Mouse (Mus musculus): Measurements from ENCODE around the gene B9d2. TPM values are rescaled to one million over a fixed set of nuclear protein-coding genes. Genes with fewer than 3 reads are reported as not detected.

Gene B9d2
- 26.8 and 30.9 TPM in 2 replicates for polyA plus RNA-seq (2015; fragmentation: Nextera tagmentation; extraction: Ambion mirVana)

- peak within 1 kb of the TSS; percentile 54 for H3K4me3 ChIP-seq
- H3K4me1 ChIP-seq = peaks cover 25% of the 10 kb centered on the region
- no peaks in the 10 kb centered on the region for H3K9me3 ChIP-seq
- H3K36me3 ChIP-seq = no peaks in the 10 kb centered on the region
- peak within 1 kb of the TSS; percentile 40 for H3K9ac ChIP-seq
- under 1% methylated on average over 46 of the region's 46 CpGs for WGBS
- peak within 1 kb of the TSS; percentile 86 for H3K27ac ChIP-seq
- peak within 1 kb of the TSS; percentile 57 for H3K4me2 ChIP-seq
- peaks cover 8% of the 10 kb centered on the region for H3K27me3 ChIP-seq
- peak; percentile 96 for ATAC-seq (ENCODE audit: borderline replicate concordance, extremely low read depth, low FRiP score, low TSS enrichment)
Measured at GRCm38 (mm10) chr7:25680514-25681258, at the start of gene B9d2. Gene B9d2, plus strand, starts transcription at chr7:25680780.

GRCm38 (mm10) chr7:25632679-25633078 is 47.9 kb upstream of the B9d2 start:
- H3K9me3 ChIP-seq = no peaks in the 10 kb centered on the region
- no peak overlapping the region for H3K9ac ChIP-seq
- H3K4me1 ChIP-seq = peaks cover 13% of the 10 kb centered on the region
- 86% methylated on average over 5 of the region's 5 CpGs for WGBS
- ATAC-seq (ENCODE audit: borderline replicate concordance, extremely low read depth, low FRiP score, low TSS enrichment) = no peak
- H3K27me3 ChIP-seq = no peaks in the 10 kb centered on the region
- H3K27ac ChIP-seq = no peak overlapping the region
- H3K4me3 ChIP-seq = no peak overlapping the region
- no peak overlapping the region for H3K4me2 ChIP-seq
- peaks cover 3% of the 10 kb centered on the region; the same call in 1 of the 2 replicates for H3K36me3 ChIP-seq

- H3K4me3 ChIP-seq = no peak overlapping the region
- H3K4me1 ChIP-seq = no peaks in the 10 kb centered on the region
- no peak overlapping the region for H3K27ac ChIP-seq
- 26% methylated on average over 3 of the region's 3 CpGs for WGBS
- H3K4me2 ChIP-seq = no peak overlapping the region
- no peak overlapping the region for H3K9ac ChIP-seq
- no peaks in the 10 kb centered on the region for H3K9me3 ChIP-seq
- no peak for ATAC-seq (ENCODE audit: borderline replicate concordance, extremely low read depth, low FRiP score, low TSS enrichment)
- no peaks in the 10 kb centered on the region for H3K27me3 ChIP-seq
- H3K36me3 ChIP-seq = peaks cover 3% of the 10 kb centered on the region; the same call in 1 of the 2 replicates
Measured at GRCm38 (mm10) chr7:25636373-25636772, 44.2 kb upstream of the B9d2 start.

- Histone ChIP-seq H3K4me1 (no peaks in the 10 kb centered on the region), H3K36me3 (peaks cover 3% of the 10 kb centered on the region; the same call in 1 of the 2 replicates), H3K9me3 (no peaks in the 10 kb centered on the region), H3K27me3 (no peaks in the 10 kb centered on the region), H3K4me2 (no peak overlapping the region), H3K4me3 (no peak overlapping the region), H3K9ac (no peak overlapping the region), H3K27ac (no peak overlapping the region)
- no peak for ATAC-seq (ENCODE audit: borderline replicate concordance, extremely low read depth, low FRiP score, low TSS enrichment)
- WGBS = 81% methylated on average over 5 of the region's 5 CpGs
Measured at GRCm38 (mm10) chr7:25637099-25637498, 43.5 kb upstream of the B9d2 start.

- H3K27ac ChIP-seq = no peak overlapping the region
- H3K9me3 ChIP-seq = no peaks in the 10 kb centered on the region
- H3K4me3 ChIP-seq = no peak overlapping the region
- H3K36me3 ChIP-seq = no peaks in the 10 kb centered on the region
- WGBS = 87% methylated on average over 4 of the region's 4 CpGs
- ATAC-seq (ENCODE audit: borderline replicate concordance, extremely low read depth, low FRiP score, low TSS enrichment) = no peak
- no peak overlapping the region for H3K9ac ChIP-seq
- no peak overlapping the region for H3K4me2 ChIP-seq
- no peaks in the 10 kb centered on the region for H3K4me1 ChIP-seq
- H3K27me3 ChIP-seq = no peaks in the 10 kb centered on the region
Measured at GRCm38 (mm10) chr7:25639754-25640153, 40.8 kb upstream of the B9d2 start.

GRCm38 (mm10) chr7:25644136-25644535 is 36.4 kb upstream of the B9d2 start:
- no peak for ATAC-seq (ENCODE audit: borderline replicate concordance, extremely low read depth, low FRiP score, low TSS enrichment)
- Histone ChIP-seq H3K27ac (no peak overlapping the region), H3K36me3 (no peaks in the 10 kb centered on the region), H3K9ac (no peak overlapping the region), H3K4me3 (no peak overlapping the region), H3K4me2 (no peak overlapping the region), H3K9me3 (no peaks in the 10 kb centered on the region), H3K27me3 (no peaks in the 10 kb centered on the region), H3K4me1 (no peaks in the 10 kb centered on the region)
- 66% methylated on average over 10 of the region's 10 CpGs for WGBS

GRCm38 (mm10) chr7:25644631-25645030 is 35.9 kb upstream of the B9d2 start:
- no peak overlapping the region for H3K4me3 ChIP-seq
- no peak overlapping the region for H3K27ac ChIP-seq
- 70% methylated on average over 4 of the region's 4 CpGs for WGBS
- no peaks in the 10 kb centered on the region for H3K9me3 ChIP-seq
- no peak for ATAC-seq (ENCODE audit: borderline replicate concordance, extremely low read depth, low FRiP score, low TSS enrichment)
- H3K36me3 ChIP-seq = no peaks in the 10 kb centered on the region
- H3K9ac ChIP-seq = no peak overlapping the region
- no peaks in the 10 kb centered on the region for H3K27me3 ChIP-seq
- H3K4me2 ChIP-seq = no peak overlapping the region
- no peaks in the 10 kb centered on the region for H3K4me1 ChIP-seq

GRCm38 (mm10) chr7:25645074-25645473 is 35.5 kb upstream of the B9d2 start:
- H3K4me2 ChIP-seq = no peak overlapping the region
- H3K9ac ChIP-seq = no peak overlapping the region
- no peaks in the 10 kb centered on the region for H3K4me1 ChIP-seq
- no peak overlapping the region for H3K27ac ChIP-seq
- no peaks in the 10 kb centered on the region for H3K27me3 ChIP-seq
- H3K4me3 ChIP-seq = no peak overlapping the region
- no peak for ATAC-seq (ENCODE audit: borderline replicate concordance, extremely low read depth, low FRiP score, low TSS enrichment)
- 65% methylated on average over 14 of the region's 14 CpGs for WGBS
- H3K9me3 ChIP-seq = no peaks in the 10 kb centered on the region
- H3K36me3 ChIP-seq = no peaks in the 10 kb centered on the region

GRCm38 (mm10) chr7:25647574-25648123 is 32.9 kb upstream of the B9d2 start:
- Histone ChIP-seq H3K9me3 (no peaks in the 10 kb centered on the region), H3K27me3 (no peaks in the 10 kb centered on the region), H3K9ac (no peak overlapping the region), H3K4me1 (no peaks in the 10 kb centered on the region), H3K4me3 (no peak overlapping the region), H3K27ac (no peak overlapping the region), H3K4me2 (no peak overlapping the region), H3K36me3 (no peaks in the 10 kb centered on the region)
- 53% methylated on average over 5 of the region's 5 CpGs for WGBS
- ATAC-seq (ENCODE audit: borderline replicate concordance, extremely low read depth, low FRiP score, low TSS enrichment) = no peak; the same call in 1 of the 2 replicates

- Histone ChIP-seq H3K4me3 (no peak overlapping the region), H3K27me3 (no peaks in the 10 kb centered on the region), H3K4me1 (no peaks in the 10 kb centered on the region), H3K27ac (no peak overlapping the region), H3K9ac (no peak overlapping the region), H3K36me3 (no peaks in the 10 kb centered on the region), H3K4me2 (no peak overlapping the region), H3K9me3 (no peaks in the 10 kb centered on the region)
- no peak for ATAC-seq (ENCODE audit: borderline replicate concordance, extremely low read depth, low FRiP score, low TSS enrichment)
- 57% methylated on average over 5 of the region's 5 CpGs for WGBS
Measured at GRCm38 (mm10) chr7:25649839-25650238, 30.7 kb upstream of the B9d2 start.

- no peaks in the 10 kb centered on the region for H3K27me3 ChIP-seq
- H3K4me1 ChIP-seq = no peaks in the 10 kb centered on the region
- H3K4me3 ChIP-seq = no peak overlapping the region
- no peak overlapping the region for H3K9ac ChIP-seq
- ATAC-seq (ENCODE audit: borderline replicate concordance, extremely low read depth, low FRiP score, low TSS enrichment) = no peak
- no peak overlapping the region for H3K4me2 ChIP-seq
- WGBS = 88% methylated on average over 8 of the region's 8 CpGs
- H3K9me3 ChIP-seq = no peaks in the 10 kb centered on the region
- no peak overlapping the region for H3K27ac ChIP-seq
- H3K36me3 ChIP-seq = no peaks in the 10 kb centered on the region
Measured at GRCm38 (mm10) chr7:25651281-25651680, 29.3 kb upstream of the B9d2 start.

GRCm38 (mm10) chr7:25652244-25652759 is 28.3 kb upstream of the B9d2 start:
- H3K4me2 ChIP-seq = no peak overlapping the region
- WGBS = 57% methylated on average over 12 of the region's 12 CpGs

More at GRCm38 (mm10) chr7:25652244-25652759, 28.3 kb upstream of the B9d2 start:
- no peak overlapping the region for H3K27ac ChIP-seq
- no peak overlapping the region for H3K4me3 ChIP-seq
- peaks cover 4% of the 10 kb centered on the region for H3K4me1 ChIP-seq
- no peaks in the 10 kb centered on the region for H3K9me3 ChIP-seq
- no peaks in the 10 kb centered on the region for H3K36me3 ChIP-seq
- no peaks in the 10 kb centered on the region for H3K27me3 ChIP-seq
- H3K9ac ChIP-seq = no peak overlapping the region
- ATAC-seq (ENCODE audit: borderline replicate concordance, extremely low read depth, low FRiP score, low TSS enrichment) = no peak
